Mouse (Mus musculus): ENCODE data around the gene Mmp11. TPM values are rescaled to one million over a fixed set of nuclear protein-coding genes. Genes with fewer than 3 reads are reported as not detected.
A peak's percentile ranks its signal among the peaks of the same experiment; 100 is the strongest.

Gene Mmp11
- polyA plus RNA-seq, 1 experiment from 2014 or later: 55.2 TPM

- peak within 1 kb of the TSS; percentile 84 for H3K9ac ChIP-seq
- H3K4me2 ChIP-seq (replicated peaks): peak within 1 kb of the TSS; percentile 98
- peaks cover 70% of the 10 kb centered on the region for H3K27me3 ChIP-seq
- H3K4me3 ChIP-seq: peak within 1 kb of the TSS; percentile 57
- no peak for ATAC-seq (ENCODE audit: low FRiP score)
- H3K27ac ChIP-seq: peak within 1 kb of the TSS; percentile 57
- H3K36me3 ChIP-seq: no peaks in the 10 kb centered on the region
- H3K4me1 ChIP-seq: peaks cover 51% of the 10 kb centered on the region
- no peaks in the 10 kb centered on the region for H3K9me3 ChIP-seq (replicated peaks)
- 28% methylated on average over 6 of the region's 6 CpGs for WGBS
Observed at GRCm38 (mm10) chr10:75932891-75933290, 3.4 kb downstream of the Mmp11 start, which contains the start of gene Chchd10. Gene Chchd10 (plus strand): TSS chr10:75933130.

GRCm38 (mm10) chr10:75932081-75932678, 4.1 kb downstream of the Mmp11 start:
- under 1% methylated on average over 44 of the region's 44 CpGs for WGBS
- H3K4me1 ChIP-seq: peaks cover 47% of the 10 kb centered on the region
- H3K9ac ChIP-seq: peak overlapping the region; percentile 84
- no peaks in the 10 kb centered on the region for H3K9me3 ChIP-seq (replicated peaks)
- ATAC-seq (ENCODE audit: low FRiP score): peak; percentile 50
- peak overlapping the region; percentile 57 for H3K27ac ChIP-seq
- H3K36me3 ChIP-seq: no peaks in the 10 kb centered on the region
- peaks cover 63% of the 10 kb centered on the region for H3K27me3 ChIP-seq
- H3K4me2 ChIP-seq (replicated peaks): peak overlapping the region; percentile 98
- peak overlapping the region; percentile 57 for H3K4me3 ChIP-seq

GRCm38 (mm10) chr10:75931311-75931710, 5.0 kb downstream of the Mmp11 start:
- H3K4me1 ChIP-seq: peaks cover 46% of the 10 kb centered on the region
- H3K27ac ChIP-seq: no peak overlapping the region
- no peak for ATAC-seq (ENCODE audit: low FRiP score)
- peaks cover 2% of the 10 kb centered on the region; the same call in 1 of the 2 replicates for H3K36me3 ChIP-seq
- H3K27me3 ChIP-seq: peaks cover 55% of the 10 kb centered on the region
- H3K9me3 ChIP-seq (replicated peaks): no peaks in the 10 kb centered on the region
- 27% methylated on average over 7 of the region's 7 CpGs for WGBS
- peak overlapping the region; percentile 98 for H3K4me2 ChIP-seq (replicated peaks)
- peak overlapping the region; percentile 57 for H3K4me3 ChIP-seq
- peak overlapping the region; percentile 84 for H3K9ac ChIP-seq

- Histone ChIP-seq H3K4me1 (peaks cover 38% of the 10 kb centered on the region), H3K4me2 (replicated peaks) (peak overlapping the region; percentile 98), H3K36me3 (peaks cover 11% of the 10 kb centered on the region; the same call in 1 of the 2 replicates), H3K9me3 (replicated peaks) (no peaks in the 10 kb centered on the region), H3K4me3 (no peak overlapping the region), H3K27me3 (peaks cover 46% of the 10 kb centered on the region), H3K27ac (no peak overlapping the region), H3K9ac (no peak overlapping the region)
- ATAC-seq (ENCODE audit: low FRiP score): no peak
- 21% methylated on average over 6 of the region's 6 CpGs for WGBS
Observed at GRCm38 (mm10) chr10:75930304-75930703, 6.0 kb downstream of the Mmp11 start.

- Histone ChIP-seq H3K9me3 (replicated peaks) (no peaks in the 10 kb centered on the region), H3K36me3 (peaks cover 16% of the 10 kb centered on the region; the same call in 1 of the 2 replicates), H3K4me2 (replicated peaks) (no peak overlapping the region), H3K27ac (no peak overlapping the region), H3K27me3 (peaks cover 13% of the 10 kb centered on the region), H3K9ac (no peak overlapping the region), H3K4me3 (no peak overlapping the region), H3K4me1 (peaks cover 32% of the 10 kb centered on the region)
- WGBS: 74% methylated on average over 13 of the region's 13 CpGs
- ATAC-seq (ENCODE audit: low FRiP score): no peak
Observed at GRCm38 (mm10) chr10:75926396-75926795, 9.9 kb downstream of the Mmp11 start.

GRCm38 (mm10) chr10:75924324-75924723, 12.0 kb downstream of the Mmp11 start:
- Histone ChIP-seq H3K4me1 (peaks cover 26% of the 10 kb centered on the region), H3K4me2 (replicated peaks) (no peak overlapping the region), H3K27me3 (no peaks in the 10 kb centered on the region), H3K36me3 (peaks cover 16% of the 10 kb centered on the region; the same call in 1 of the 2 replicates), H3K4me3 (no peak overlapping the region), H3K9ac (no peak overlapping the region), H3K9me3 (replicated peaks) (no peaks in the 10 kb centered on the region), H3K27ac (no peak overlapping the region)
- ATAC-seq (ENCODE audit: low FRiP score): no peak
- 54% methylated on average over 2 of the region's 2 CpGs for WGBS

GRCm38 (mm10) chr10:75921726-75922560, 14.4 kb downstream of the Mmp11 start:
- H3K27ac ChIP-seq: peak overlapping the region; percentile 98
- peak; percentile 44 for ATAC-seq (ENCODE audit: low FRiP score)
- no peaks in the 10 kb centered on the region for H3K9me3 ChIP-seq (replicated peaks)
- H3K27me3 ChIP-seq: no peaks in the 10 kb centered on the region
- WGBS: 5% methylated on average over 22 of the region's 22 CpGs
- peak overlapping the region; percentile 73 for H3K4me3 ChIP-seq
- H3K9ac ChIP-seq: peak overlapping the region; percentile 90
- H3K4me2 ChIP-seq (replicated peaks): peak overlapping the region; percentile 78
- peaks cover 41% of the 10 kb centered on the region for H3K4me1 ChIP-seq
- peaks cover 19% of the 10 kb centered on the region for H3K36me3 ChIP-seq

- peak within 1 kb of the TSS; percentile 98 for H3K27ac ChIP-seq
- H3K9ac ChIP-seq: peak within 1 kb of the TSS; percentile 90
- H3K4me3 ChIP-seq: peak within 1 kb of the TSS; percentile 73
- peaks cover 19% of the 10 kb centered on the region for H3K36me3 ChIP-seq
- H3K27me3 ChIP-seq: no peaks in the 10 kb centered on the region
- H3K4me1 ChIP-seq: peaks cover 41% of the 10 kb centered on the region
- no peaks in the 10 kb centered on the region for H3K9me3 ChIP-seq (replicated peaks)
- ATAC-seq (ENCODE audit: low FRiP score): peak; percentile 90
- WGBS: 0% methylated on average over 75 of the region's 76 CpGs
- peak within 1 kb of the TSS; percentile 78 for H3K4me2 ChIP-seq (replicated peaks)
Observed at GRCm38 (mm10) chr10:75921026-75921725, 15.1 kb downstream of the Mmp11 start, which contains the start of gene Smarcb1. Gene Smarcb1 (minus strand): TSS chr10:75921617.

GRCm38 (mm10) chr10:75919026-75919425, 17.3 kb downstream of the Mmp11 start:
- H3K9me3 ChIP-seq (replicated peaks): no peaks in the 10 kb centered on the region
- peaks cover 43% of the 10 kb centered on the region for H3K4me1 ChIP-seq
- H3K36me3 ChIP-seq: peaks cover 30% of the 10 kb centered on the region
- peak overlapping the region; percentile 78 for H3K4me2 ChIP-seq (replicated peaks)
- H3K27ac ChIP-seq: peak overlapping the region; percentile 66
- no peak overlapping the region for H3K9ac ChIP-seq
- H3K4me3 ChIP-seq: no peak overlapping the region
- 84% methylated on average over 5 of the region's 5 CpGs for WGBS
- H3K27me3 ChIP-seq: no peaks in the 10 kb centered on the region
- ATAC-seq (ENCODE audit: low FRiP score): no peak

- no peaks in the 10 kb centered on the region for H3K9me3 ChIP-seq (replicated peaks)
- H3K4me2 ChIP-seq (replicated peaks): no peak overlapping the region
- peaks cover 29% of the 10 kb centered on the region for H3K4me1 ChIP-seq
- no peaks in the 10 kb centered on the region for H3K27me3 ChIP-seq
- no peak overlapping the region for H3K4me3 ChIP-seq
- peaks cover 40% of the 10 kb centered on the region for H3K36me3 ChIP-seq
- ATAC-seq (ENCODE audit: low FRiP score): no peak
- WGBS: 70% methylated on average over 8 of the region's 8 CpGs
- no peak overlapping the region for H3K9ac ChIP-seq
- H3K27ac ChIP-seq: no peak overlapping the region
Observed at GRCm38 (mm10) chr10:75916840-75917239, 19.5 kb downstream of the Mmp11 start.

- 84% methylated on average over 7 of the region's 7 CpGs for WGBS
- Histone ChIP-seq H3K4me3 (no peak overlapping the region), H3K36me3 (peaks cover 53% of the 10 kb centered on the region), H3K9ac (no peak overlapping the region), H3K27ac (no peak overlapping the region), H3K4me2 (replicated peaks) (no peak overlapping the region), H3K27me3 (no peaks in the 10 kb centered on the region), H3K9me3 (replicated peaks) (no peaks in the 10 kb centered on the region), H3K4me1 (peaks cover 28% of the 10 kb centered on the region)
- ATAC-seq (ENCODE audit: low FRiP score): no peak
Observed at GRCm38 (mm10) chr10:75915557-75915956, 20.7 kb downstream of the Mmp11 start.

- H3K4me2 ChIP-seq (replicated peaks): no peak overlapping the region
- no peaks in the 10 kb centered on the region for H3K27me3 ChIP-seq
- peaks cover 69% of the 10 kb centered on the region for H3K36me3 ChIP-seq
- no peak for ATAC-seq (ENCODE audit: low FRiP score)
- WGBS: 66% methylated on average over 6 of the region's 6 CpGs
- H3K4me1 ChIP-seq: peaks cover 5% of the 10 kb centered on the region
- H3K9me3 ChIP-seq (replicated peaks): no peaks in the 10 kb centered on the region
- H3K9ac ChIP-seq: no peak overlapping the region
- H3K27ac ChIP-seq: no peak overlapping the region
- no peak overlapping the region for H3K4me3 ChIP-seq
Observed at GRCm38 (mm10) chr10:75913013-75913589, 23.2 kb downstream of the Mmp11 start.
